Mouse (Mus musculus) MEL (cell line): ENCODE data around the gene Pik3c2b. TPM values are rescaled to one million over a fixed set of nuclear protein-coding genes. Genes with fewer than 3 reads are reported as not detected.

Experiments
- DNase-seq: peaks from one replicate; pipeline ENCODE4 v3.0.0; 2011; ENCODE audit warnings: low read depth, low spot score
- H3K27ac ChIP-seq: 2 replicates; pipeline ENCODE4 v1.5.1; 2012; ENCODE audit warnings: low read depth, mild to moderate bottlenecking, control low read depth, low read length, moderate library complexity; ENCODE audit not compliant: control insufficient read depth
- H3K27me3 ChIP-seq, 2 experiments: fragments of 150-350 bp in 1 of 2; sonication (generic) in 1 of 2; 2 replicates each; pipeline ENCODE4 v1.6.1; 2012; ENCODE audit warnings: low read length in 2 of 2, mild to moderate bottlenecking in 2 of 2, improper control_type of control experiment in 1 of 2, moderate library complexity in 1 of 2; ENCODE audit not compliant: insufficient read depth in 2 of 2, control insufficient read depth in 1 of 2
- H3K36me3 ChIP-seq, 2 experiments: 2 replicates each; pipeline ENCODE4 v1.6.1; 2012 to 2014; ENCODE audit warnings: low read length in 2 of 2, improper control_type of control experiment in 1 of 2, inconsistent platforms in 1 of 2, mild to moderate bottlenecking in 1 of 2; ENCODE audit not compliant: insufficient read depth in 2 of 2, control insufficient read depth in 1 of 2
- H3K4me1 ChIP-seq, 2 experiments: fragments of 150-350 bp in 1 of 2; sonication (generic) in 1 of 2; 2 replicates each; pipeline ENCODE4 v1.6.1; 2012; ENCODE audit warnings: low read length in 2 of 2, improper control_type of control experiment in 1 of 2, mild to moderate bottlenecking in 1 of 2; ENCODE audit not compliant: insufficient read depth in 2 of 2, control insufficient read depth in 1 of 2
- H3K4me3 ChIP-seq, 2 experiments: fragments of 150-350 bp in 1 of 2; sonication (generic) in 1 of 2; 2 replicates each; pipeline ENCODE4 v1.5.1; 2012; ENCODE audit warnings: low read depth in 2 of 2, low read length in 2 of 2, mild to moderate bottlenecking in 2 of 2, moderate library complexity in 2 of 2, control low read depth in 1 of 2, improper control_type of control experiment in 1 of 2; ENCODE audit not compliant: control insufficient read depth in 1 of 2, insufficient read depth in 1 of 2
- H3K79me2 ChIP-seq: 2 replicates; pipeline ENCODE4 v1.6.1; 2012; ENCODE audit warnings: mild to moderate bottlenecking, low read length, moderate library complexity; ENCODE audit not compliant: control insufficient read depth, poor library complexity, insufficient read depth
- H3K9ac ChIP-seq: 2 replicates; pipeline ENCODE4 v1.6.1; 2012; ENCODE audit warnings: low read depth, mild to moderate bottlenecking, control low read depth, low read length, moderate library complexity; ENCODE audit not compliant: control insufficient read depth, poor library complexity, severe bottlenecking
- H3K9me3 ChIP-seq: fragments of 150-350 bp; sonication (generic); replicated peaks from 2 replicates; pipeline ENCODE4 v1.6.1; 2012; ENCODE audit warnings: mild to moderate bottlenecking, low read length, improper control_type of control experiment, moderate library complexity; ENCODE audit not compliant: insufficient read depth
- CHD1 ChIP-seq: IDR thresholded peaks from 2 replicates; pipeline ENCODE4 v1.6.1; 2012; ENCODE audit warnings: low read depth, mild to moderate bottlenecking, inconsistent platforms, low read length, improper control_type of control experiment
- CTCF ChIP-seq, 3 experiments: IDR thresholded peaks in 2 of 3; conservative IDR thresholded peaks in 1 of 3; 2 replicates each; pipeline ENCODE4 v1.5.1; 2011 to 2012; ENCODE audit warnings: low read length in 3 of 3, low read depth in 2 of 3, mild to moderate bottlenecking in 2 of 3, improper control_type of control experiment in 1 of 3, inconsistent platforms in 1 of 3, mixed read lengths in 1 of 3, moderate library complexity in 1 of 3; ENCODE audit not compliant: control insufficient read depth in 1 of 3, insufficient read depth in 1 of 3, poor library complexity in 1 of 3, severe bottlenecking in 1 of 3
- E2F4 ChIP-seq: IDR thresholded peaks from 2 replicates; pipeline ENCODE4 v1.6.1; 2011; ENCODE audit warnings: low read depth, low read length, improper control_type of control experiment, borderline replicate concordance
- ELF1 ChIP-seq: IDR thresholded peaks from 2 replicates; pipeline ENCODE4 v1.6.1; 2014; ENCODE audit warnings: low read depth, mild to moderate bottlenecking, inconsistent platforms, low read length, improper control_type of control experiment, moderate library complexity
- ETS1 ChIP-seq: IDR thresholded peaks from 2 replicates; pipeline ENCODE4 v1.6.1; 2012; ENCODE audit warnings: low read depth, mild to moderate bottlenecking, inconsistent platforms, low read length, improper control_type of control experiment, moderate library complexity
- GABPA ChIP-seq: IDR thresholded peaks from 2 replicates; pipeline ENCODE4 v1.6.1; 2012; ENCODE audit warnings: low read depth, mild to moderate bottlenecking, inconsistent platforms, low read length, improper control_type of control experiment, moderate library complexity
- HCFC1 ChIP-seq: IDR thresholded peaks from 2 replicates; pipeline ENCODE4 v1.6.1; 2012; ENCODE audit warnings: low read depth, mild to moderate bottlenecking, inconsistent platforms, low read length, improper control_type of control experiment, moderate library complexity
- KAT2A ChIP-seq: conservative IDR thresholded peaks from 2 replicates; pipeline ENCODE4 v1.6.1; 2012; ENCODE audit warnings: low read depth, low read length, improper control_type of control experiment, inconsistent platforms
- MAFK ChIP-seq: IDR thresholded peaks from 2 replicates; pipeline ENCODE4 v1.6.1; 2011; ENCODE audit warnings: low read depth, mild to moderate bottlenecking, low read length, improper control_type of control experiment, borderline replicate concordance
- MAX ChIP-seq: IDR thresholded peaks from 2 replicates; pipeline ENCODE4 v1.6.1; 2011; ENCODE audit warnings: low read length, improper control_type of control experiment
- MAZ ChIP-seq: IDR thresholded peaks from 2 replicates; pipeline ENCODE4 v1.6.1; 2012; ENCODE audit warnings: low read depth, mild to moderate bottlenecking, inconsistent platforms, low read length, improper control_type of control experiment
- MYB ChIP-seq: IDR thresholded peaks from 2 replicates; pipeline ENCODE4 v1.6.1; 2011; ENCODE audit warnings: mild to moderate bottlenecking, low read depth, low read length, improper control_type of control experiment
- MYC ChIP-seq: IDR thresholded peaks from 2 replicates; pipeline ENCODE4 v1.6.1; 2011; ENCODE audit warnings: low read depth, mild to moderate bottlenecking, low read length, improper control_type of control experiment, moderate library complexity
- NELFE ChIP-seq: IDR thresholded peaks from 2 replicates; pipeline ENCODE4 v1.6.1; 2011; ENCODE audit warnings: low read depth, low read length, improper control_type of control experiment
- NRF1 ChIP-seq: IDR thresholded peaks from 2 replicates; pipeline ENCODE4 v1.6.1; 2014; ENCODE audit warnings: low read depth, mild to moderate bottlenecking, inconsistent platforms, low read length, improper control_type of control experiment, moderate library complexity; ENCODE audit not compliant: poor library complexity, insufficient read depth, severe bottlenecking
- POLR2A ChIP-seq, 2 experiments: IDR thresholded peaks; 2 replicates each; pipeline ENCODE4 v1.6.1; 2011 to 2012; ENCODE audit warnings: low read length in 2 of 2, mild to moderate bottlenecking in 2 of 2, control low read depth in 1 of 2, improper control_type of control experiment in 1 of 2, low read depth in 1 of 2, moderate library complexity in 1 of 2; ENCODE audit not compliant: control insufficient read depth in 1 of 2, insufficient read depth in 1 of 2, poor library complexity in 1 of 2
- POLR2AphosphoS2 ChIP-seq: IDR thresholded peaks from 2 replicates; pipeline ENCODE4 v1.6.1; 2011; ENCODE audit warnings: low read length, improper control_type of control experiment
- POLR2AphosphoS5 ChIP-seq: IDR thresholded peaks from 2 replicates; pipeline ENCODE4 v1.6.1; 2012; ENCODE audit warnings: low read depth, borderline replicate concordance, mild to moderate bottlenecking, inconsistent platforms, low read length, moderate library complexity, mixed read lengths
- RAD21 ChIP-seq: IDR thresholded peaks from 2 replicates; pipeline ENCODE4 v1.6.1; 2011; ENCODE audit warnings: mild to moderate bottlenecking, low read depth, low read length, improper control_type of control experiment
- RCOR1 ChIP-seq: IDR thresholded peaks from 2 replicates; pipeline ENCODE4 v1.6.1; 2012; ENCODE audit warnings: low read depth, mild to moderate bottlenecking, inconsistent platforms, low read length, improper control_type of control experiment
- SIN3A ChIP-seq: IDR thresholded peaks from 2 replicates; pipeline ENCODE4 v1.6.1; 2012; ENCODE audit warnings: low read length, improper control_type of control experiment, inconsistent platforms
- TAL1 ChIP-seq: IDR thresholded peaks from 2 replicates; pipeline ENCODE4 v1.6.1; 2012; ENCODE audit warnings: mild to moderate bottlenecking, inconsistent platforms, low read length, moderate library complexity, mixed read lengths
- TBP ChIP-seq: IDR thresholded peaks from 2 replicates; pipeline ENCODE4 v1.8.0; 2011; ENCODE audit warnings: low read depth, low read length, improper control_type of control experiment
- TCF12 ChIP-seq: IDR thresholded peaks from 2 replicates; pipeline ENCODE4 v1.6.1; 2014; ENCODE audit warnings: low read depth, mild to moderate bottlenecking, inconsistent platforms, low read length, improper control_type of control experiment, moderate library complexity
- USF2 ChIP-seq, 2 experiments: IDR thresholded peaks; 2 replicates each; pipeline ENCODE4 v1.6.1; 2011 to 2012; ENCODE audit warnings: improper control_type of control experiment in 2 of 2, low read length in 2 of 2, borderline replicate concordance in 1 of 2, inconsistent platforms in 1 of 2, low read depth in 1 of 2, mild to moderate bottlenecking in 1 of 2; ENCODE audit not compliant: insufficient read depth in 1 of 2
- polyA plus RNA-seq, 2 experiments: library from polyadenylated mRNA; stranded (reverse) in 1 of 2; unstranded in 1 of 2; fragments of >175 nt in 1 of 2; fragments of >200 nt in 1 of 2; gene quantifications; 2 replicates each; pipeline versions ENCODE4 v1.2.1 to v1.2.4; 2012; ENCODE audit warnings: low replicate concordance in 2 of 2, low read depth in 1 of 2; ENCODE audit not compliant: insufficient read length in 2 of 2, insufficient read depth in 1 of 2, missing spikeins in 1 of 2
- total RNA-seq: library from RNA; depleted of rRNA; stranded (reverse); fragments of 300-350 nt; gene quantifications from 2 replicates; pipeline ENCODE4 v1.2.3, GENCODE M21; 2012

Pik3c2b gene
- total and polyA plus RNA-seq, 3 experiments = 2.9 to 3.2 TPM; not detected in 1

DNA sequence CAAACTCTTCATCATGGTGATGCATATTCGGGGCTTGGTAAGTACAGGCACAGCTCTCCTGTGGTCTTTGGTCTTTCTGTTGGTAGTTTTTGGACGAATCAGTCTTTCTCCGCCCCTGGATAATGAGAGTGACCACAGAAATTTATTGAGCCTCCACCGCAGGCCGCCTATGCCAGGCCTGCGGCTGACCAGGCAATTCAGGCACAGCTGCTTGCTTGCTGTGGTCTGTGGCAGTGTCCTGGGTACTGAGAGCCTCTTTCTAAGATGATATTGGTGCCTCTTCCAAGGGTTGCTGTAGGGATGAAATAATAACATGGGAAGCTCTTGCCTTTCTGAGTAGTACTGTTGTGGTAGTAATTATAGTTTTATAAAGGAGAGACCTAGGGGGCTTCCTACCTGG is 58.4 kb downstream of the Pik3c2b start:
- Histone ChIP-seq H3K4me3 (no peak overlapping the region), H3K9ac (no peak overlapping the region), H3K4me1 (peaks cover 0 to 4% of the 10 kb centered on the region in 2 experiments; a peak in 1 of 4 replicates), H3K36me3 (no peaks in the 10 kb centered on the region; a peak in 1 of 4 replicates), H3K27ac (no peak overlapping the region), H3K9me3 (no peaks in the 10 kb centered on the region), H3K27me3 (no peaks in the 10 kb centered on the region), H3K79me2 (no peaks in the 10 kb centered on the region)
- TF ChIP-seq MAFK (no peak), NRF1 (no peak), POLR2AphosphoS5 (no peak), KAT2A (no peak)
- no peak for DNase-seq

DNA sequence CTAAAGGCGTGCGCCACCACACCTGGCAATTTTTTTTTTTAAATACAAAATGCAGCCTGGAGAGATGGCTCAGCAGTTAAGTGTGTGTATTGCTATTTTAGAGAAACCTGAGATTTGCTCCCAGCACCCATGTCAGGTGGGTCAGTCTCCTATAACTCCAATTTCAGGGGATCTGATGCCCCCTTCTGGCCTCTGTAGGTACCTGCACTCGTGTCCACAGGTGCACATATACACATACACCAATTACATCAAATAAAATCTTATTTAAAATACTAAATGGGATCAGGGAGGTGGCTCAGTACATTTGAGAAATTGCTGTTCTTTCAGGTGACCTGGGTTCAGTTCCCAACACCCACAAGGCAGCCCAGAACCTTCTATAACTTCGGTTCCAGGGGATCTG is 70.6 kb downstream of the Pik3c2b start:
- Histone ChIP-seq H3K4me1 (peaks cover 17 to 23% of the 10 kb centered on the region in 2 experiments), H3K27me3 (no peaks in the 10 kb centered on the region), H3K9me3 (no peaks in the 10 kb centered on the region), H3K36me3 (peaks cover 0 to 25% of the 10 kb centered on the region in 2 experiments; a peak in 2 of 4 replicates), H3K4me3 (no peak overlapping the region), H3K27ac (no peak overlapping the region), H3K9ac (no peak overlapping the region)
- peak in 2 of 3 experiments; percentile 21 to 28; a peak in 3 of 6 replicates for TF ChIP-seq CTCF (IDR thresholded peaks at IDR 0.05 in 2 of 3, conservative IDR thresholded peaks at IDR 0.05 in 1 of 3; ENCODE audit: control insufficient read depth in 1 of 3, insufficient read depth in 1 of 3, low read depth in 2 of 3, low read length in 3 of 3, poor library complexity in 1 of 3, severe bottlenecking in 1 of 3)
- peak; percentile 1; the same call in 1 of the 2 replicates for TF ChIP-seq RAD21
- TF ChIP-seq USF2 (IDR thresholded peaks at IDR 0.05; ENCODE audit: borderline replicate concordance in 1 of 2, insufficient read depth in 1 of 2, low read depth in 1 of 2, low read length in 2 of 2) = no peak
- no peak for TF ChIP-seq CHD1
- TF ChIP-seq, all 39 proteins: peak for 2
- no peaks in the 10 kb centered on the region for H3K79me2 ChIP-seq
- DNase-seq = no peak

DNA sequence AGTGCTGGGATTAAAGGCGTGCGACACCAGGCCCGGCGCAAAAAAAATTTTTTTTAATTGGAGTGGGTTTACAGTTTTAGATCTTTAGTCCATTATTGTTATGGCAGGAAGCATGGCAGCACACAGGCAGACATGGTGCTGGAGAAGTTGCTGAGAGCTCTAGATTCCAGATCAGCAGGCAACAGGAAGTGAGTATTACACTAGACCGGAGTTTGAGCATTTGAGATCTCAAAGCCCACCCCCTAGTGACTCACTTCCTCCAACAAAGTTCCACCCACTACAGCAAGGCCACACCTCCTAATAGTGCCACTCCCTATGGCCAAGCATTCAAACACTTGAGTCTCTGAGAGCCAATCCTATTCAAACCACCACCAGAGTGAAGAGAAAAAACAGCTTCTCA is 72.7 kb downstream of the Pik3c2b start:
- DNase-seq = peak; percentile 95
- Histone ChIP-seq H3K27ac (peak overlapping the region; percentile 84), H3K4me3 (peak overlapping the region in 1 of 2 experiments; percentile 18; a peak in 2 of 4 replicates), H3K27me3 (no peaks in the 10 kb centered on the region), H3K9me3 (no peaks in the 10 kb centered on the region), H3K79me2 (no peaks in the 10 kb centered on the region), H3K36me3 (peaks cover 0 to 25% of the 10 kb centered on the region in 2 experiments; a peak in 2 of 4 replicates), H3K9ac (peak overlapping the region; percentile 20; the same call in 1 of the 2 replicates), H3K4me1 (peaks cover 17 to 23% of the 10 kb centered on the region in 2 experiments)
- TF ChIP-seq E2F4 (no peak), TAL1 (no peak), ETS1 (peak; percentile 41; the same call in 1 of the 2 replicates), POLR2AphosphoS2 (0 out of 2 replicates have a peak, but pooled peaks have one; percentile 51), MAZ (no peak), RCOR1 (0 out of 2 replicates have a peak, but pooled peaks have one; percentile 28), MAX (no peak), NRF1 (0 out of 2 replicates have a peak, but pooled peaks have one; percentile 9), HCFC1 (peak; percentile 59; the same call in 1 of the 2 replicates), TBP (peak; percentile 78), TCF12 (0 out of 2 replicates have a peak, but pooled peaks have one; percentile 13), POLR2AphosphoS5 (no peak), SIN3A (no peak), POLR2A (IDR thresholded peaks at IDR 0.05; ENCODE audit: control insufficient read depth in 1 of 2, insufficient read depth in 1 of 2, low read depth in 1 of 2, low read length in 2 of 2, poor library complexity in 1 of 2) (peak in 1 of 2 experiments; percentile 65; a peak in 2 of 4 replicates), MYB (no peak), ELF1 (peak; percentile 63; the same call in 1 of the 2 replicates), GABPA (no peak), KAT2A (no peak), NELFE (peak; percentile 57), MYC (peak; percentile 62; the same call in 1 of the 2 replicates)
